8 mouse cellular contexts compared by ENCODE assay signal in genomic region chr1:86528571-86529180, GRCm38 (mm10). TPM values are rescaled to one million over a fixed set of nuclear protein-coding genes. Genes with fewer than 3 reads are reported as not detected.
DNase-seq lines count a peak whose midpoint lies in the region; ATAC-seq and TF ChIP-seq lines count a peak whose summit lies in the region.

No protein-coding gene starts in this region.

- no peak; the same call in none of the 2 replicates for TF ChIP-seq CTCF in layer of hippocampus, adult 2 months (conservative IDR thresholded peaks at IDR 0.05)

- ATAC-seq in forebrain, embryonic 14.5 days, result no peak
- no peak for ATAC-seq in intestine, embryonic 14.5 days (replicated peaks; ENCODE audit: low FRiP score, low TSS enrichment, low read depth)
- ATAC-seq in liver, embryonic 11.5 days (replicated peaks; ENCODE audit: low FRiP score), result no peak
- no peak for ATAC-seq in neural tube, embryonic 14.5 days (ENCODE audit: low read depth)

- H3K27me3 ChIP-seq in forebrain, embryonic 14.5 days (replicated peaks; ENCODE audit: control insufficient read depth, insufficient read depth, low read length), result no peaks in the 10 kb centered on the region
- no peaks in the 10 kb centered on the region for H3K27me3 ChIP-seq in intestine, embryonic 14.5 days (replicated peaks; ENCODE audit: control insufficient read depth, insufficient read depth, low read length)
- H3K27me3 ChIP-seq in liver, embryonic 11.5 days (replicated peaks; ENCODE audit: control insufficient read depth, insufficient read depth, low read length), result no peaks in the 10 kb centered on the region
- H3K27me3 ChIP-seq in neural tube, embryonic 14.5 days (ENCODE audit: control insufficient read depth, insufficient read depth, low read length), result no peaks in the 10 kb centered on the region

- peaks cover 29% of the 10 kb centered on the region for H3K36me3 ChIP-seq in forebrain, embryonic 14.5 days (ENCODE audit: control insufficient read depth, insufficient read depth, low read length)
- peaks cover 24% of the 10 kb centered on the region for H3K36me3 ChIP-seq in intestine, embryonic 14.5 days (ENCODE audit: control insufficient read depth, insufficient read depth, low read length)
- peaks cover 24% of the 10 kb centered on the region for H3K36me3 ChIP-seq in liver, embryonic 11.5 days (ENCODE audit: control insufficient read depth, insufficient read depth, low read length)
- peaks cover 12% of the 10 kb centered on the region; the same call in 1 of the 2 replicates for H3K36me3 ChIP-seq in neural tube, embryonic 14.5 days (ENCODE audit: control insufficient read depth, insufficient read depth, low read length)

- H3K4me2 ChIP-seq in forebrain, embryonic 14.5 days (ENCODE audit: low read length), result peak overlapping the region; percentile 83
- peak overlapping the region; percentile 98 for H3K4me2 ChIP-seq in intestine, embryonic 14.5 days (ENCODE audit: low read length)
- H3K4me2 ChIP-seq in liver, embryonic 11.5 days, result peak overlapping the region; percentile 84
- H3K4me2 ChIP-seq in neural tube, embryonic 14.5 days (ENCODE audit: low read depth, low read length), result peak overlapping the region; percentile 92

- H3K9ac ChIP-seq in forebrain, embryonic 14.5 days (ENCODE audit: low read length), result peak overlapping the region; percentile 100
- peak overlapping the region; percentile 100 for H3K9ac ChIP-seq in intestine, embryonic 14.5 days (ENCODE audit: low read length)
- H3K9ac ChIP-seq in liver, embryonic 11.5 days (ENCODE audit: low read depth, low read length), result peak overlapping the region; percentile 100
- peak overlapping the region; percentile 99 for H3K9ac ChIP-seq in neural tube, embryonic 14.5 days (replicated peaks; ENCODE audit: low read depth, low read length)

- peaks cover 26% of the 10 kb centered on the region for H3K4me1 ChIP-seq in forebrain, embryonic 14.5 days (ENCODE audit: control insufficient read depth, insufficient read depth, low read length)
- H3K4me1 ChIP-seq in intestine, embryonic 14.5 days (replicated peaks; ENCODE audit: control insufficient read depth, insufficient read depth, low read length), result peaks cover 31% of the 10 kb centered on the region
- H3K4me1 ChIP-seq in liver, embryonic 11.5 days (replicated peaks; ENCODE audit: control insufficient read depth, insufficient read depth, low read length), result peaks cover 41% of the 10 kb centered on the region
- H3K4me1 ChIP-seq in neural tube, embryonic 14.5 days (ENCODE audit: control insufficient read depth, insufficient read depth, low read length), result peaks cover 31% of the 10 kb centered on the region; the same call in 1 of the 2 replicates

- DNase-seq in layer of hippocampus, adult 2 months (ENCODE audit: low spot score in 2 of 2), result no peak
- DNase-seq in layer of hippocampus, postnatal 14 days (ENCODE audit: low spot score in 2 of 2), result no peak
- peak; percentile 50 for DNase-seq in c-Kit-positive CD71-positive TER-119-negative erythroid progenitor cells, embryonic 14.5 days (ENCODE audit: low read depth)
- peak; percentile 56 for DNase-seq in forebrain, embryonic 14.5 days (ENCODE audit: low spot score)
- DNase-seq in intestine, embryonic 14.5 days (ENCODE audit: low spot score), result no peak
- no peak for DNase-seq in liver, embryonic 11.5 days (ENCODE audit: low spot score)
- peak; percentile 41 to 62 for DNase-seq in urinary bladder, postnatal 4 days (ENCODE audit: low spot score in 2 of 2)

- H3K4me3 ChIP-seq in layer of hippocampus, adult 2 months, result peak overlapping the region; percentile 93
- peak overlapping the region; percentile 100 for H3K4me3 ChIP-seq in forebrain, embryonic 14.5 days (ENCODE audit: low read depth, low read length)
- peak overlapping the region; percentile 100 for H3K4me3 ChIP-seq in intestine, embryonic 14.5 days (ENCODE audit: low read depth, low read length)
- peak overlapping the region; percentile 85 for H3K4me3 ChIP-seq in liver, embryonic 11.5 days (ENCODE audit: low read depth, low read length)
- peak overlapping the region; percentile 100 for H3K4me3 ChIP-seq in neural tube, embryonic 14.5 days (ENCODE audit: low read depth, low read length)

- no peaks in the 10 kb centered on the region for H3K9me3 ChIP-seq in forebrain, embryonic 14.5 days (replicated peaks; ENCODE audit: control insufficient read depth, low read length)
- no peaks in the 10 kb centered on the region for H3K9me3 ChIP-seq in intestine, embryonic 14.5 days (ENCODE audit: control insufficient read depth, low read length)
- H3K9me3 ChIP-seq in liver, embryonic 11.5 days (ENCODE audit: control insufficient read depth, low read length), result no peaks in the 10 kb centered on the region
- H3K9me3 ChIP-seq in neural tube, embryonic 14.5 days (ENCODE audit: control insufficient read depth, low read length), result no peaks in the 10 kb centered on the region

- 0% methylated on average over 15 of the region's 15 CpGs for WGBS in forebrain, embryonic 14.5 days
- WGBS in intestine, embryonic 14.5 days, result 0% methylated on average over 15 of the region's 15 CpGs
- WGBS in liver, embryonic 11.5 days, result 0% methylated on average over 15 of the region's 15 CpGs
- WGBS in neural tube, embryonic 14.5 days, result under 1% methylated on average over 15 of the region's 15 CpGs

- H3K27ac ChIP-seq in layer of hippocampus, adult 2 months, result peak overlapping the region; percentile 94
- peak overlapping the region; percentile 89 for H3K27ac ChIP-seq in forebrain, embryonic 14.5 days (ENCODE audit: low read depth, low read length)
- H3K27ac ChIP-seq in intestine, embryonic 14.5 days (ENCODE audit: low read depth), result peak overlapping the region; percentile 100
- H3K27ac ChIP-seq in liver, embryonic 11.5 days (ENCODE audit: low read depth, low read length), result peak overlapping the region; percentile 98
- H3K27ac ChIP-seq in neural tube, embryonic 14.5 days (ENCODE audit: low read depth, low read length), result peak overlapping the region; percentile 100

RNA-seq across cellular contexts. Expression of gene Ptma, which starts 2.1 kb away (rescaled TPM):
- total RNA-seq in layer of hippocampus, adult 2 months (2021), result 100 to 1,000 TPM; 478 to 491 TPM
- 100 to 1,000 TPM; 453 to 549 TPM for total RNA-seq in layer of hippocampus, postnatal 14 days (2021)
- polyA plus RNA-seq in forebrain, embryonic 14.5 days (2014; fragmentation: Nextera tagmentation; extraction: Ambion mirVana), result 2,309 and 2,480 TPM in 2 replicates
- 2,795 and 2,826 TPM in 2 replicates for polyA plus RNA-seq in intestine, embryonic 14.5 days (2014; fragmentation: Nextera tagmentation; extraction: Ambion mirVana)
- polyA plus RNA-seq in liver, embryonic 11.5 days (2014; fragmentation: Nextera tagmentation; extraction: Ambion mirVana), result 2,666 and 2,805 TPM in 2 replicates
- 1,651 and 1,970 TPM in 2 replicates for polyA plus RNA-seq in neural tube, embryonic 14.5 days (2014; fragmentation: Nextera tagmentation; extraction: Ambion mirVana)

RNA-seq across cellular contexts. Expression of gene Pde6d, which starts 53.8 kb away (rescaled TPM):
- total RNA-seq in layer of hippocampus, adult 2 months (2021), result 10 to 100 TPM; 49.0 to 54.7 TPM
- 10 to 100 TPM; 57.8 to 61.8 TPM for total RNA-seq in layer of hippocampus, postnatal 14 days (2021)
- 78.1 and 86.3 TPM in 2 replicates for polyA plus RNA-seq in forebrain, embryonic 14.5 days (2014; fragmentation: Nextera tagmentation; extraction: Ambion mirVana)
- polyA plus RNA-seq in intestine, embryonic 14.5 days (2014; fragmentation: Nextera tagmentation; extraction: Ambion mirVana), result 45.7 and 46.0 TPM in 2 replicates
- 48.1 and 52.1 TPM in 2 replicates for polyA plus RNA-seq in liver, embryonic 11.5 days (2014; fragmentation: Nextera tagmentation; extraction: Ambion mirVana)
- polyA plus RNA-seq in neural tube, embryonic 14.5 days (2014; fragmentation: Nextera tagmentation; extraction: Ambion mirVana), result 92.9 and 97.4 TPM in 2 replicates

RNA-seq across cellular contexts. Expression of gene Cops7b, which starts 54.0 kb away (rescaled TPM):
- 10 to 100 TPM; 19.5 to 20.6 TPM for total RNA-seq in layer of hippocampus, adult 2 months (2021)
- 10 to 100 TPM; 22.8 to 24.4 TPM for total RNA-seq in layer of hippocampus, postnatal 14 days (2021)
- polyA plus RNA-seq in forebrain, embryonic 14.5 days (2014; fragmentation: Nextera tagmentation; extraction: Ambion mirVana), result 61.7 and 65.4 TPM in 2 replicates
- polyA plus RNA-seq in intestine, embryonic 14.5 days (2014; fragmentation: Nextera tagmentation; extraction: Ambion mirVana), result 36.9 and 43.0 TPM in 2 replicates
- polyA plus RNA-seq in liver, embryonic 11.5 days (2014; fragmentation: Nextera tagmentation; extraction: Ambion mirVana), result 30.8 and 33.4 TPM in 2 replicates
- 52.1 and 55.7 TPM in 2 replicates for polyA plus RNA-seq in neural tube, embryonic 14.5 days (2014; fragmentation: Nextera tagmentation; extraction: Ambion mirVana)

Comparison
In these comparisons a context has a peak if more than half of its experiments do, and no peak if none do; other contexts are left out.
1. DNase-seq: peak in c-Kit-positive CD71-positive TER-119-negative erythroid progenitor cells, embryonic 14.5 days (single experiment), forebrain, embryonic 14.5 days (single experiment) and urinary bladder, postnatal 4 days (2 of 2); none in layer of hippocampus, adult 2 months (0 of 2), layer of hippocampus, postnatal 14 days (0 of 2), intestine, embryonic 14.5 days (single experiment) and liver, embryonic 11.5 days (single experiment).
2. Peak in every context shown above with its lines, with median percentiles within 50 percentile points of each other: H3K27ac ChIP-seq, H3K4me3 ChIP-seq, H3K4me2 ChIP-seq and H3K9ac ChIP-seq.